Mouse (Mus musculus): ENCODE results near the gene Wasl.

Gene Wasl

GRCm38 (mm10) chr6:24600726-24601125 lies 64.1 kb downstream of the Wasl start:
- no peak for TF ChIP-seq GATA4 (IDR thresholded peaks at IDR 0.05; ENCODE audit: insufficient replicate concordance, low read length)

GRCm38 (mm10) chr6:24600134-24600533 lies 64.7 kb downstream of the Wasl start:
- TF ChIP-seq GATA4 (IDR thresholded peaks at IDR 0.05; ENCODE audit: insufficient replicate concordance, low read length), result no peak

GRCm38 (mm10) chr6:24599639-24600038 lies 65.2 kb downstream of the Wasl start:
- TF ChIP-seq GATA4 (IDR thresholded peaks at IDR 0.05; ENCODE audit: insufficient replicate concordance, low read length), result no peak

DNA sequence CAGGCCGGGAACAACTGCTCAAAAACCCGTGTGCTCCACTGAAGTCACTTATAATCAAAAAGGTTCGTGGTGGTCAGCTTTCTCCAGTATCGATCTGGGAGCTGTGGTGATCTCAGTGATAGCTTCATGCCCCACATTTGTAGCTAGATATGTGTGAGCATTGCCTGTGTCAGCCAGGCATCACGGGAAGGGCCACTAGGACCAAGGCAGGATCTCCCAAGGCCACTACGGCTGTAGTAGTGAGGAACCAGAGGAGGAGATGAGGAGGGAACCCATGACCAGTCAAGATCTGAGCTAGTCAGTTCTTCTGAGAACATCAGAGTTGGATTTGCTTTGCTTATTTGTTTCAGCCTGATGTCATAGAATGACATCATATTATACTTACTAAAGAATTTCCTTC lies 65.6 kb downstream of the Wasl start:
- TF ChIP-seq GATA4 (IDR thresholded peaks at IDR 0.05; ENCODE audit: insufficient replicate concordance, low read length), result no peak

- no peak for TF ChIP-seq GATA4 (IDR thresholded peaks at IDR 0.05; ENCODE audit: insufficient replicate concordance, low read length)
Observed at GRCm38 (mm10) chr6:24597500-24597899, 67.3 kb downstream of the Wasl start, which contains the start of gene Lmod2. Gene Lmod2 (plus strand): TSS chr6:24597762.

- no peak for TF ChIP-seq GATA4 (IDR thresholded peaks at IDR 0.05; ENCODE audit: insufficient replicate concordance, low read length)
Observed at GRCm38 (mm10) chr6:24591525-24592218, 73.1 kb downstream of the Wasl start.

DNA sequence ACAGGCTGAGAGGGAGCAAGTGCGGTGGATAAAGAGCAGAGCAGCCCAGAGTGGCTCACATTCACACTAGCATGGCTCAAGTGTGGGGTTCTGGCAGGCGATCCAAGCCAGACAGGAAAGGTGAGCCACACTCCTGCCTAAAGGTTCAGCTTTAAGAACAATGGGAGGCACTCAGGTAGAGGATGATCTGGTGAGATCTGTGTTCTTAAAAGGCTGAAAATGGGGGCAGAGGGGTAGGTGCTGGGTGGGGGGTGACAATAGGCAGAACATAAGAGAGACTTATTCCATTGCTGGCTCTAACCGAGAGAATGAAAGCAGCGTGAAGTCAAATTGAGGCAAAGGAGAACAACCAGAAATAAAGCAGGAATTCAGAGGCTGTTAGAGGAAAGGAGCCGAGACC lies 74.5 kb downstream of the Wasl start:
- no peak for TF ChIP-seq GATA4 (IDR thresholded peaks at IDR 0.05; ENCODE audit: insufficient replicate concordance, low read length)

GRCm38 (mm10) chr6:24586885-24587284 lies 77.9 kb downstream of the Wasl start:
- no peak for TF ChIP-seq GATA4 (IDR thresholded peaks at IDR 0.05; ENCODE audit: insufficient replicate concordance, low read length)

GRCm38 (mm10) chr6:24585431-24586310 lies 79.1 kb downstream of the Wasl start:
- no peak for TF ChIP-seq GATA4 (IDR thresholded peaks at IDR 0.05; ENCODE audit: insufficient replicate concordance, low read length)

DNA sequence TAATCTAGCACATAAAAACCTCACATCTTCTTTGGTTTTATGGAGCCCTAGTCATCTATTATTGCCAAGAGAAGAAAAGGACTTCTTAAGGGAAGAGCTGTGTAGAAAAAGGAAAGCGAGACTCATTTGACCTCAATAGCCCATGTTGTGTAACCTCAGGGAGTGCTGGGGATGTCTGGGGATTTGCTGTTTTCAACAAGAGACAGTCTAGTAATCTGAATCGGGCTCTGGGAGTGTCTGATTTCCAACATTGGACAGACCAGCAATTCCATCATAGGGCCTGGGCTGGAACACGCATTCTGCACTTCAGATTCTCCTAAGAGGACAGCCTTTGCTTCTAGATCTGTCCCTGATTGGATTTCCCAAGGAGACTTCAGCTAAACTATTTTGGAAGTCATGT lies 81.4 kb downstream of the Wasl start:
- no peak for TF ChIP-seq GATA4 (IDR thresholded peaks at IDR 0.05; ENCODE audit: insufficient replicate concordance, low read length)

DNA sequence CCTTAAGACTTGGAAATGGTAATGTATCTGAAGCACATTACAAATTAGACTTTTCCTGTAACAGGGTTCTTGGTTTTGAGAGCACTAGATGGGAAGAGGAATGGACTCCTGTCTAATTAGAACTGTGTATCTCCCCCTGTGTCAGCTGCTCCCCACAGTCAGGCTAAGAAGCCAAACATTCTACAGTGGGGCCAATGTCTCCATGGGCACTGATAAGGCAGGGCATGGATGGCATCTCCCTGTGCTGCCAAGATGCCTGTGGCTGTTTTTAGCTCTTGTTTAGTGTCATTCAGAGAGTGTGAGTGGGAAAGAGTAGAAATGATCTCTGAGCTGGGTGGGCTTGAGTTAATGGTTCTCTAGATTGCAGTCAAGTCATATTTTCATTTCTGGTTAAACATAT lies 91.5 kb downstream of the Wasl start:
- no peak for TF ChIP-seq GATA4 (IDR thresholded peaks at IDR 0.05; ENCODE audit: insufficient replicate concordance, low read length)

- no peak for TF ChIP-seq GATA4 (IDR thresholded peaks at IDR 0.05; ENCODE audit: insufficient replicate concordance, low read length)
Observed at GRCm38 (mm10) chr6:24572431-24572830, 92.4 kb downstream of the Wasl start.

GRCm38 (mm10) chr6:24571126-24571525 lies 93.7 kb downstream of the Wasl start:
- peak; percentile 70; the same call in 1 of the 2 replicates for TF ChIP-seq GATA4 (IDR thresholded peaks at IDR 0.05; ENCODE audit: insufficient replicate concordance, low read length)

DNA sequence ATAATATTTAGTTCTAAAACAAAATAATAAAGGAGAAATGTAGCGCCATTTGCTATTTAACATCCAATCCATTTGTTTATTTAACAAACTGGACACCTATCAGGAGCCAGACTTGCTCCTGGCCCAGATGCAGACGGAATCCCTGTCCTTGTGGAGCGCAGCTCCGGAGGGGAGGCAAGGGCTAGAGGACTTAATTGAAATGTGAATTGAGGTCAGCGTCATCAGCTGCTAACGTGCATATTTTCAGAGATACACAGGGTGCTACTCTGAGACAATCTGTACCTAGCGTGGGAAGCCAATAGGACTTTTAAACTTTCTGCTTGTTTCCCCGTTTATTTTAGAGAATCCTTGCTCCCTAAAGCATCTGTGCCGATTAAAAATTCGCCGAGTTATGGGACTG lies 94.5 kb downstream of the Wasl start:
- no peak for TF ChIP-seq GATA4 (IDR thresholded peaks at IDR 0.05; ENCODE audit: insufficient replicate concordance, low read length)

- no peak for TF ChIP-seq GATA4 (IDR thresholded peaks at IDR 0.05; ENCODE audit: insufficient replicate concordance, low read length)
Observed at GRCm38 (mm10) chr6:24569711-24570110, 95.1 kb downstream of the Wasl start.

DNA sequence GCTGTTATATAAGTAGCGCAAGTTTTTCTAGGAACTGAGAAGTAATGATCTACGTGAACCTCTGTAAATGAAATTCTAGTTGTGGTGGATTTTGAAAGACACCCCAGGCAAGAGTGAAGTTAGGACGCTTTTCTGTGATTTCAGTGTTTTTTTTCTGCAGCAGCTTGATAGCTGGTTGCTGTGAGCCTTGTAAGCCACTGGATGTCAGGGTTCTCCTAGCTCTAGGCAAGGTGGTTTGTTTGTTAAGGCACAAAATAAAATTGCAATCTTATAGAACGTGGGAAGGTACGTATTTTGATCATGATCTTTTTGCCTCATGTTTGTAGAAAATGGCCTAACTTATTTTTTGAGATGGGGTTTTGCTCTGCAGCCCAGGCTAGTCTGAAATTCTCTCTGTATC lies 95.8 kb downstream of the Wasl start:
- TF ChIP-seq GATA4 (IDR thresholded peaks at IDR 0.05; ENCODE audit: insufficient replicate concordance, low read length), result no peak

All from liver, adult (tissue).